Mouse (Mus musculus): ENCODE results near the gene Crhr1.
"Not testable (repeated sequence)": the region's sequence is repeated elsewhere in the genome, so short reads cannot be mapped to it uniquely, and the experiment has no call there.

Crhr1 gene

GRCm38 (mm10) chr11:104197861-104198260 is 65.2 kb downstream of the Crhr1 start:
- no peak for DNase-seq

DNA sequence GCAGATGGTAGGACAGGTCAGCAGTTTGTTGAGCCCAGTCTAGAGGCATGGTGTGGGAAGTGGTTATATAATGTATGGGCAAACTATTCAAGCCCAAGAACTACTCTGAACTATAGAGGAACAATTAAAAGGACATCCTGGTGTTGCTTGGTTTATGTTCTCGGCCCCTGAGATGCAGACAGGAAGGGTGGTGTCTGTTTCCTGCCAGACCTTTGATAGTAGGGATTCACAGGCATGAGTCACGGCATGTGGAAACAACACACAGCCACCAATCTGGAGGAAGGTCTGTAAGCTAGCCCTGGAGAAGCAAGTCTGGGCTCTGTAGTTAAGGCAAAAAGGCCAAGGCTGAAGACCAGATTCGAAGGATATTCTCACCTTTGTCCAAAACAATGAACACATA is 70.6 kb downstream of the Crhr1 start:
- no peak for DNase-seq

DNA sequence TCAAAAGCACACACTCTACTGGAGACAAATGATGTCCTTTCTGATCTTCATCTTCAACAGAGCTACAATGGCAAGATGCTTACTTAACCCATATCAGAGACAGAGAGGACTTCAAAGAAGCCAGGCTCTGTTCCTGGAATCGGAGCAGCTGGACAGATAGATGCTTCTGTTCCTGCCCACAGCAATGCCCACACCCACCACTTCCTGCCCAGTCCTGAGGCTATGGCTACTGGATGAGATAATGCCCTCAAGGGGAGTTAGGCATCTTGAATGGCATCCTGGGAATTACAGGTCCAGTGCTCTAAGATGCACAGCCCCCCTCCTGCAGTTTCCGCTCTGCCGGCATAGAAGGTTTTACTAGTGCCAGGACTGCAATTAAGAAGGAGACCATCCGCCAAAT is 73.9 kb downstream of the Crhr1 start:
- no peak for DNase-seq

DNA sequence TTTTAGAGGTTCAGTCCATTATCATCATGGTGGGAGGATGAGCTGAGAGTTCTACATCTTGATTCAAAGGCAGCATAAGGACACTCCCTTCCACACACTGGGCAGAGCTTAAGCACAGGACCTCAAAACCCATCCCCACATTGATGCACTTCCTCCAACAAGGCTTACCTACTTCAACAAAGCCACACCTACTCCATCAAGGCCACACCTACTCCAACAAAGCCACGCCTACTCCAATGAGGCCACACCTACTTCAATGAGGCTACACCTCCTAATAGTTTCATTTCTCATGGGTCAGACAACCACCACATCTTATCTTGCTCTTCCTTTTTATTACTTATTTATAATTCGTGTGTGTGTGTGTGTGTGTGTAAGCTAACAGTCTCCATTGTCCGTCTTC is 76.4 kb downstream of the Crhr1 start:
- no peak for DNase-seq

DNA sequence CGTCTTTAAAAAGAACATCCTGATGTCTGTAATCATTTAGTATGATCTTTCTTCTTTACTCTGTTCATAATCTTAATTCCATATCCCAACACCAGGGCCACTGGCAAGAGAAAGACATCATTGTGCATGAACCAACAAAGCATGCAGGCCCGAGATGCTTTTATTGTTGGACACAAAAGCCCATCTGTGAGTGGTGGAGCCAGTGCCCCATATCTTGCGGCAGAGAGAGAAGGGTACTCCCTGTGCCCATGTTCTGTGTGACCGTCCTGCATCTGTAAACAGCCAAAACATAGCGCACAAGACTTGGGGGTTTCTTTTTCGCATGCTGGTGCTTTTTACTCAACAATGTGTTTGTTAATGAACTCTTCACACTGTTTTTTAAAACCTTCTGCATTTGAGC is 78.6 kb downstream of the Crhr1 start:
- DNase-seq, result no peak

- not testable (repeated sequence) for DNase-seq
Observed at GRCm38 (mm10) chr11:104214128-104214527, 81.5 kb downstream of the Crhr1 start.

- DNase-seq, result no peak
Observed at GRCm38 (mm10) chr11:104218075-104218474, 85.4 kb downstream of the Crhr1 start.

DNA sequence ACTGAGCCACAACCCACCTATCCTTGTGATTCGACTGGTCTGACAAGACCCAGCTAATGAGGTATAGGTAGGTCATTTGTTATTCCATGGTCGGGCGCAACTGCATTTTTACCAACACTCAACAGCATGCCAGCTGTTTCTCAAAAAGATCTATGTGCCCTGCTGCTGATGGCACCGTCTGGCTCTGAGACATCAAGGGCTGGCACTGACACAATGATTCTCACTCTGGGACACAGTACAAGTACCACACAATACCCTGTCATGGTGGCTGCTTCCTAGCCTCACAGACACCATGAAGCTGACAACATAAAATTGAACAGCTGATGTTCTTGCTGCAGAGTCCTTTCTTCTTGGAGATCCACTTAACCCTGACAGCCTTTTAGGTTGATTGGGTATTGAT is 87.6 kb downstream of the Crhr1 start:
- no peak for DNase-seq

DNA sequence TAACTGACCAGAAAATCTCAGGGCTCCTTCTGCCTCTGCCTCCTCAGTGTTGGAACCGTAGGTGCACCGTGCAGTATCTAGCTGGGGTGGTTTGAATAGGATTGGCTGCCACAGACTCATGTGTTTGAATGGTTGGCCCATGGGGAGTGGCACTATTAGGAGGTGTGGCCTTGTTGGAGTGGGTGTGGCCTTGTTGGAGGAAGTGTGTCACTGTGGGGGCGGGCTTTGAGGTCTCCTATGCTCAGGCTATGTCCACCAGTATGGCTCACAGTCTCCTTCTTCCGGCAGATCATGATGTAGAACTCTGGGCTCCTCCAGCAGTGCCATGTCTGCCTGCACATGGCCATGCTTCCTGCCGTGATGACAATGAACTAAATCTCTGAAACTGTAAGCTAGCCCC is 89.1 kb downstream of the Crhr1 start:
- no peak for DNase-seq

- no peak for DNase-seq
Observed at GRCm38 (mm10) chr11:104223301-104223700, 90.6 kb downstream of the Crhr1 start.
